Mouse (Mus musculus) limb, embryonic 10.5 days (tissue): Measurements from ENCODE around the gene Kif22. TPM values are rescaled to one million over a fixed set of nuclear protein-coding genes. Genes with fewer than 3 reads are reported as not detected.

Experiments used
- DNase-seq: peaks from one replicate; pipeline ENCODE4 v3.0.0-alpha.2; 2017; ENCODE audit warnings: low spot score
- H3K27ac ChIP-seq: fragments of 300-500 bp; sonication (generic); 2 replicates; pipeline ENCODE4 v1.5.1; 2016; ENCODE audit warnings: mild to moderate bottlenecking
- H3K27me3 ChIP-seq: fragments of 300-500 bp; sonication (generic); 2 replicates; pipeline ENCODE4 v1.6.1; 2016; ENCODE audit warnings: low read depth, mild to moderate bottlenecking; ENCODE audit not compliant: poor library complexity, severe bottlenecking
- H3K36me3 ChIP-seq: fragments of 300-500 bp; sonication (generic); 2 replicates; pipeline ENCODE4 v1.6.1; 2016; ENCODE audit warnings: mild to moderate bottlenecking, moderate library complexity
- H3K4me1 ChIP-seq: fragments of 300-500 bp; sonication (generic); 2 replicates; pipeline ENCODE4 v1.6.1; 2016
- H3K4me3 ChIP-seq: fragments of 300-500 bp; sonication (generic); 2 replicates; pipeline ENCODE4 v1.5.1; 2016; ENCODE audit warnings: mild to moderate bottlenecking, moderate library complexity
- H3K9me3 ChIP-seq: fragments of 300-500 bp; sonication (generic); replicated peaks from 2 replicates; pipeline ENCODE4 v1.6.1; 2016; ENCODE audit warnings: mild to moderate bottlenecking
- whole genome bisulfite sequencing: fragments of 180-500 bp; shearing (Covaris S2); methylation state at CpG from one replicate; pipeline ENCODE4 v1.1.7; 2016; 5-methylcytosine and 5-hydroxymethylcytosine counted together
- microRNA-seq: library from miRNA; unstranded; fragments of <30 nt; microRNA quantifications from one replicate; pipeline ENCODE4, GENCODE M21; 2017
- polyA plus RNA-seq: library from polyadenylated mRNA; unstranded; fragments of >200 nt; fragmentation: Nextera tagmentation; extraction: Ambion mirVana; gene quantifications from 2 replicates; pipeline ENCODE4 v1.2.1, GENCODE M21; 2016

Kif22 gene
- polyA plus RNA-seq, 1 experiment from 2014 or later: 219 TPM

DNA sequence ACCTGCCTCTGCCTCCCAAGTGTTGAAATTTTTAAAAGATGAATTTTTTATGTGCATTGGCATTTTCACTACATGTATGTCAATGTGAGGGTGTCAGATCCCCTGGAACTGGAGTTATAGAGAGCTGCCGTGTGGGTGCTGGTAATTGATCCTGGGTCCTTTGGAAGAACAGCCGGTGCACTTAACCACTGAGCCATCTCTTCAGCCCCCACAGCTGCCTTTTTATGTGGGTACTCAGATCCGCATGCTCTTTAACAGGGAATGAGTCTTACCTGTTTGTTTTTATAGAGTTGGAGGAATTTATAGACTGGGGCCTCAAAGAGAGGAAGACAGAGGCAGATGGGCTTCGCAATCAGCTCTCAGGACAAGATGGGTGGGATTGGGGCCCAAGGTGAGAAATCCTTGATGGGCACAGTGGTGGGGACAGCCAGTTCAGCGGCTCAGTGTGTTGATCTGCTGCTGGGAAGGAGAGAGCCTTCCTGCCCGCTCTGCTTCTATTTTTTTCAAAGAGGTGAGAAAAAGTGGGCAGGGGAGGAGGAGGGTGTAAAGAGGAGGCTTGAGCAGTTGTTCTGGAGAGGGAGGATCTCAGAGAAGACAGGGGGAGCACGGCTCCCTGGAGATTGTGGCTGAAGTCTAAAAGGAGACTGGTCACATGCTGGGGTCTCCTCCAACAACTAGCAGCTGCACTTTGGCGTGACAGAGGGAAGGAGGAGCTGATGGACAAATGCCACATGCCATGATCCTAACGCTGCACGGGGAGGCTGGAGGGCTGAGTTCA, 57.4 kb downstream of the Kif22 start:
- Histone ChIP-seq H3K27me3 (no peaks in the 10 kb centered on the region), H3K4me3 (no peak overlapping the region), H3K36me3 (peaks cover 21% of the 10 kb centered on the region), H3K27ac (no peak overlapping the region), H3K4me1 (no peaks in the 10 kb centered on the region), H3K9me3 (no peaks in the 10 kb centered on the region)
- 37% methylated on average over 10 of the region's 10 CpGs for WGBS
- no peak for DNase-seq

DNA sequence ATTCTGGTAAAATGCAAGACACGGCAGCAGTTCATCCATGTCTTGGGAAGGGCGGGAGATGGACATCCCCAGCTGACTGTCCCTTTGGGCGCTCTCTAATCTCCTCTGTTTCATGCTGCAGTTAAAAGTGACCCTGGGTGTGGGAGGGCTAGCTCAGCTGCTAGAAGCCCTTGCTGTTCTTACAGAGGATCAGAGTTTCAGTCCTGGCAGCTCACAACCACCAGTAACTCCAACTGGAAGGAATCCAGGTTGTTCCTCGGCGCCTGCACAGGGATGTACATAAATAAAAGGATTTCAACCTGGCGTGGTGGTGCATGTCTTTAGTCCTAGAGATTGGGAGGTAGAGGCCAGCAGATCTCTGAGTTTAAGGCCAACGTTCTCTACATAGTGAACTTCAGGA, 59.2 kb downstream of the Kif22 start:
- H3K27ac ChIP-seq: no peak overlapping the region
- H3K27me3 ChIP-seq: no peaks in the 10 kb centered on the region
- H3K4me1 ChIP-seq: no peaks in the 10 kb centered on the region; the same call in 1 of the 2 replicates
- DNase-seq: no peak
- H3K36me3 ChIP-seq: peaks cover 38% of the 10 kb centered on the region
- no peak overlapping the region for H3K4me3 ChIP-seq
- WGBS: 87% methylated on average over 7 of the region's 7 CpGs
- H3K9me3 ChIP-seq: no peaks in the 10 kb centered on the region

DNA sequence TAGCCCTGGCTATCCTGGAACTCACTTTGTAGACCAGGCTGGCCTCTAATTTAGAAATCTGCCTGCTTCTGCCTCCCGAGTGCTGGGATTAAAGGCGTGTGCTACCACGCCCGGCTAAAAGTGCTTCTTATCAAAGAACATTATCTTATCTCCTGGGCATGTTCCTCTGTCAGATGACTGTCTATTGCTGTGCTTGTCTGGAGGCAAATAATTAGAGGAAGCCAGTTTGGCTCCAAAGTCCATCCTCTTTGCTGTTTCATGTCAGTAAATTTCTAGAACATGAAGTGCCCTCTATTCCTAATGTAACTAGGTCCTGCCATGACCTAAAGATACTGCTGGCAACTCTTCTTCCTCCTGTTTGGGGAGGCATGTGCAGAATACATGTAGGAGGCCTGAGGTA, 60.2 kb downstream of the Kif22 start:
- no peaks in the 10 kb centered on the region for H3K27me3 ChIP-seq
- H3K4me3 ChIP-seq: no peak overlapping the region
- 92% methylated on average over 4 of the region's 4 CpGs for WGBS
- no peaks in the 10 kb centered on the region for H3K9me3 ChIP-seq
- no peak for DNase-seq
- H3K4me1 ChIP-seq: peaks cover 4% of the 10 kb centered on the region
- H3K27ac ChIP-seq: no peak overlapping the region
- H3K36me3 ChIP-seq: peaks cover 43% of the 10 kb centered on the region

DNA sequence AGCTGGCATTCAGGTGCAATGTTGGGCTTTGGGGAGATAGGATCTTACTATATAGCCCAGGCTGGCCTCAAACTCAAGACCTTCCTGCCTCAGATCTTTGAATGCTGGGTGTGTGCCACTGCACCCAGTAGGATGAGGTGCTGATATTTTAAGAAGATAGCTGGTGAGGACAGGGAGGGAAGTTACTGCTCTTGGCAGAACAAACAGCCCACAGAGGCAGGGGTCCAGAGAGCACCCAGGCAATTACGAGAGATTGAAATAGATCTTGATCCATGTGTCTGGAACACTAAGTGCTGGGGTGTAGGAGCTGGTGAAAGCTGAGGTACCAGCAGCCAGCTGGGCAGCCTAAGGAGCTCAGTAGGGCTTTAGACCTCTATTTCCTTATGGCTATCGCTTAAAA, 60.7 kb downstream of the Kif22 start:
- H3K36me3 ChIP-seq: peaks cover 43% of the 10 kb centered on the region
- no peaks in the 10 kb centered on the region for H3K27me3 ChIP-seq
- WGBS: 97% methylated on average over 2 of the region's 2 CpGs
- no peaks in the 10 kb centered on the region for H3K9me3 ChIP-seq
- H3K4me3 ChIP-seq: no peak overlapping the region
- H3K27ac ChIP-seq: no peak overlapping the region
- peaks cover 8% of the 10 kb centered on the region for H3K4me1 ChIP-seq
- no peak for DNase-seq

DNA sequence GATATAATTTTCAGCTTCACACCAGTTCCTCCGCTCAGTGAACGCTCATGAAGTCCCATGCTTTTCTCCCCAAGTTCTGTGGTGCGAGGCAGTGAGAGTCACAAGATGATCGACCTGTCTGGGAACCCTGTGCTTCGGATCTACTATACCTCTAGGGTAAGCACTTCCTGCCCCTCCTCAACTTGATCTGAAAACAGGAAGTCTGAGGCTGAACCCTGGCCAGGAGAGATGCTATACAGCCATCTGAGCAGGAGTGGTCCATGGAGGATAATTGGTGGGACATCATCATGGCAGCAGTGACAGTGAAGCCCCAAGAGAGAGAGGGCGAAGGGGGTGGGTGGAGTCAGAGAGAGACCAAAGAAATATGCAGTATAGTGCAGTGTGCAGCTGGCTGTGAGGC, 63.4 kb downstream of the Kif22 start:
- H3K9me3 ChIP-seq: no peaks in the 10 kb centered on the region
- peaks cover 43% of the 10 kb centered on the region for H3K36me3 ChIP-seq
- 95% methylated on average over 6 of the region's 6 CpGs for WGBS
- no peak for DNase-seq
- H3K27me3 ChIP-seq: no peaks in the 10 kb centered on the region
- no peak overlapping the region for H3K27ac ChIP-seq
- no peak overlapping the region for H3K4me3 ChIP-seq
- peaks cover 12% of the 10 kb centered on the region for H3K4me1 ChIP-seq

Small RNA genes lying within 50 kb of the gene (microRNA-seq; reads per million reads assigned to microRNA genes)
- gene Gm44343: not detected

Other genes with a start within 250 kb of the Kif22 start
- gene Ppp4c, start 250.0 kb downstream of the Kif22 start, polyA plus RNA-seq: 450 and 462 TPM in 2 replicates
- gene Fam57b, start 244.8 kb downstream of the Kif22 start, polyA plus RNA-seq: 0.20 and 0.21 TPM in 2 replicates
- gene 4930451I11Rik, start 210.8 kb downstream of the Kif22 start, polyA plus RNA-seq: not detected in 2 replicates
- gene Doc2a, start 195.1 kb downstream of the Kif22 start, polyA plus RNA-seq: 1.0 and 1.9 TPM in 2 replicates
- gene Hirip3, start 180.5 kb downstream of the Kif22 start, polyA plus RNA-seq: 51.9 and 57.2 TPM in 2 replicates
- gene Ino80e, start 180.1 kb downstream of the Kif22 start, polyA plus RNA-seq: 117 and 131 TPM in 2 replicates
- 48.5 and 56.4 TPM in 2 replicates for gene Taok2, start 157.8 kb downstream of the Kif22 start, polyA plus RNA-seq
- 15.6 and 16.6 TPM in 2 replicates for gene Tmem219, start 119.6 kb downstream of the Kif22 start, polyA plus RNA-seq
- gene Kctd13, start 113.6 kb downstream of the Kif22 start, polyA plus RNA-seq: 19.5 and 20.3 TPM in 2 replicates
- gene Asphd1, start 92.9 kb downstream of the Kif22 start, polyA plus RNA-seq: 0.11 TPM in 1 of 2 replicates, not detected in the other
- gene Sez6l2, start 91.9 kb downstream of the Kif22 start, polyA plus RNA-seq: 0.10 and 0.20 TPM in 2 replicates
- 89.4 and 99.5 TPM in 2 replicates for gene Cdipt, start 66.6 kb downstream of the Kif22 start, polyA plus RNA-seq
- 0.81 and 1.0 TPM in 2 replicates for gene Cdiptos, start 66.4 kb downstream of the Kif22 start, polyA plus RNA-seq
- gene Mvp, start 27.9 kb downstream of the Kif22 start, polyA plus RNA-seq: 3.3 and 4.0 TPM in 2 replicates
- 0.90 TPM in 1 of 2 replicates, not detected in the other for gene Pagr1b, start 26.0 kb downstream of the Kif22 start, polyA plus RNA-seq
- gene Pagr1a, start 25.1 kb downstream of the Kif22 start, polyA plus RNA-seq: 88.5 and 95.0 TPM in 2 replicates
- 30.8 and 44.7 TPM in 2 replicates for gene Gm42742, start 21.4 kb downstream of the Kif22 start, polyA plus RNA-seq
- 2.9 and 4.4 TPM in 2 replicates for gene Prrt2, start 21.3 kb downstream of the Kif22 start, polyA plus RNA-seq
- gene Maz, start 15.4 kb downstream of the Kif22 start, polyA plus RNA-seq: 86.0 and 88.1 TPM in 2 replicates
- gene Zg16, start 44.9 kb upstream of the Kif22 start, polyA plus RNA-seq: not detected in 2 replicates
- 0.36 and 0.86 TPM in 2 replicates for gene AI467606, start 48.9 kb upstream of the Kif22 start, polyA plus RNA-seq
- 1.7 TPM in 2 replicates for gene Qprt, start 79.8 kb upstream of the Kif22 start, polyA plus RNA-seq
- 0.09 and 0.18 TPM in 2 replicates for gene Spn, start 95.4 kb upstream of the Kif22 start, polyA plus RNA-seq
- gene Cd2bp2, start 153.6 kb upstream of the Kif22 start, polyA plus RNA-seq: 85.9 and 94.0 TPM in 2 replicates
- 32.1 and 34.8 TPM in 2 replicates for gene Tbc1d10b, start 166.0 kb upstream of the Kif22 start, polyA plus RNA-seq
- gene Mylpf, start 166.4 kb upstream of the Kif22 start, polyA plus RNA-seq: 8.8 and 13.1 TPM in 2 replicates
- 74.2 and 74.9 TPM in 2 replicates for gene Zfp553, start 190.6 kb upstream of the Kif22 start, polyA plus RNA-seq
- 27.0 and 29.9 TPM in 2 replicates for gene Sept1, start 190.7 kb upstream of the Kif22 start, polyA plus RNA-seq
- 70.6 and 73.6 TPM in 2 replicates for gene Zfp771, start 201.8 kb upstream of the Kif22 start, polyA plus RNA-seq
- 340 and 453 TPM in 2 replicates for gene Dctpp1, start 218.2 kb upstream of the Kif22 start, polyA plus RNA-seq
- 89.7 and 93.9 TPM in 2 replicates for gene Sephs2, start 231.6 kb upstream of the Kif22 start, polyA plus RNA-seq